Mouse (Mus musculus) heart, postnatal 0 days (tissue): Measurements from ENCODE around the gene Agpat2. TPM values are rescaled to one million over a fixed set of nuclear protein-coding genes. Genes with fewer than 3 reads are reported as not detected.

Experiments
- ATAC-seq: fragments of 200-750 bp; cut with Nextera tagmentation; 2 replicates; pipeline ENCODE4 v1.8.0; 2017; ENCODE audit warnings: low read depth, moderate number of reproducible peaks, moderate library complexity; ENCODE audit not compliant: insufficient read depth
- DNase-seq: peaks from one replicate; pipeline ENCODE4 v3.0.0-alpha.2; 2016; ENCODE audit warnings: low spot score
- H3K27ac ChIP-seq: fragments of 300-500 bp; sonication (generic); 2 replicates; pipeline ENCODE4 v1.5.1; 2014; ENCODE audit warnings: low read depth, mild to moderate bottlenecking
- H3K27me3 ChIP-seq: fragments of 300-500 bp; sonication (generic); 2 replicates; pipeline ENCODE4 v1.6.1; 2014; ENCODE audit warnings: low read length, mixed read lengths; ENCODE audit not compliant: control insufficient read depth, insufficient read depth
- H3K36me3 ChIP-seq: fragments of 300-500 bp; sonication (generic); replicated peaks from 2 replicates; pipeline ENCODE4 v1.6.1; 2014; ENCODE audit warnings: low read length, mixed read lengths; ENCODE audit not compliant: control insufficient read depth, insufficient read depth
- H3K4me1 ChIP-seq: fragments of 300-500 bp; sonication (generic); 2 replicates; pipeline ENCODE4 v1.6.1; 2014; ENCODE audit warnings: antibody characterized with exemption; ENCODE audit not compliant: control insufficient read depth, insufficient read depth
- H3K4me2 ChIP-seq: fragments of 300-500 bp; sonication (generic); 2 replicates; pipeline ENCODE4 v1.6.1; 2014; ENCODE audit warnings: low read depth, mild to moderate bottlenecking, low read length, moderate library complexity
- H3K4me3 ChIP-seq: fragments of 300-500 bp; sonication (generic); 2 replicates; pipeline ENCODE4 v1.5.1; 2014; ENCODE audit warnings: low read depth, low read length
- H3K9ac ChIP-seq: fragments of 300-500 bp; sonication (generic); replicated peaks from 2 replicates; pipeline ENCODE4 v1.6.1; 2014; ENCODE audit warnings: low read depth, low read length, mixed read lengths
- H3K9me3 ChIP-seq: fragments of 300-500 bp; sonication (generic); replicated peaks from 2 replicates; pipeline ENCODE4 v1.6.1; 2016; ENCODE audit warnings: low read length; ENCODE audit not compliant: control insufficient read depth
- CTCF ChIP-seq: IDR thresholded peaks from 2 replicates; pipeline ENCODE4 v1.5.1; 2016; ENCODE audit warnings: antibody characterized with exemption, control low read depth, low read depth
- EP300 ChIP-seq: IDR thresholded peaks from 2 replicates; pipeline ENCODE4 v1.6.1; 2016; ENCODE audit warnings: antibody characterized with exemption, low read depth
- WGBS: fragments of 180-500 bp; shearing (Covaris S2); extraction: QIAGEN DNeasy Blood & Tissue Kit; methylation state at CpG from one replicate; pipeline ENCODE4 v1.1.7; 2014; 5-methylcytosine and 5-hydroxymethylcytosine counted together
- polyA plus RNA-seq: library from polyadenylated mRNA; unstranded; fragments of >200 nt; fragmentation: Nextera tagmentation; extraction: Ambion mirVana; gene quantifications from 2 replicates; pipeline ENCODE4 v1.2.1, GENCODE M21; 2015
- total RNA-seq: library from RNA; depleted of rRNA; stranded (reverse); fragments of >200 nt; gene quantifications from 2 replicates; pipeline ENCODE4 v1.2.3, GENCODE M21; 2014; ENCODE audit warnings: low replicate concordance

Agpat2 gene
- total and polyA plus RNA-seq, 2 experiments from 2014 or later: 24.1 to 41.0 TPM

- Histone ChIP-seq H3K4me2 (peak overlapping the region; percentile 34), H3K4me3 (peak overlapping the region; percentile 1; the same call in 1 of the 2 replicates), H3K4me1 (peaks cover 38% of the 10 kb centered on the region), H3K27ac (peak overlapping the region; percentile 92), H3K27me3 (no peaks in the 10 kb centered on the region), H3K36me3 (no peaks in the 10 kb centered on the region), H3K9ac (no peak overlapping the region), H3K9me3 (no peaks in the 10 kb centered on the region)
- peak; percentile 99 for TF ChIP-seq EP300
- TF ChIP-seq CTCF: no peak
- WGBS: 50% methylated on average over 6 of the region's 6 CpGs
- peak; percentile 88 for DNase-seq
- ATAC-seq: peak; percentile 62
Observed at GRCm38 (mm10) chr2:26578369-26578768, 25.8 kb downstream of the Agpat2 start.

- Histone ChIP-seq H3K27me3 (no peaks in the 10 kb centered on the region), H3K36me3 (no peaks in the 10 kb centered on the region), H3K4me2 (no peak overlapping the region), H3K9ac (no peak overlapping the region), H3K27ac (peak overlapping the region; percentile 90), H3K9me3 (no peaks in the 10 kb centered on the region), H3K4me1 (peaks cover 42% of the 10 kb centered on the region), H3K4me3 (no peak overlapping the region)
- no peak for ATAC-seq
- TF ChIP-seq EP300 (no peak), CTCF (no peak)
- WGBS: 58% methylated on average over 4 of the region's 4 CpGs
- no peak for DNase-seq
Observed at GRCm38 (mm10) chr2:26576462-26576861, 27.8 kb downstream of the Agpat2 start.

GRCm38 (mm10) chr2:26575865-26576264, 28.4 kb downstream of the Agpat2 start:
- TF ChIP-seq EP300: peak; percentile 96
- TF ChIP-seq CTCF: no peak
- 40% methylated on average over 4 of the region's 4 CpGs for WGBS
- Histone ChIP-seq H3K9me3 (no peaks in the 10 kb centered on the region), H3K27me3 (no peaks in the 10 kb centered on the region), H3K4me3 (no peak overlapping the region), H3K36me3 (no peaks in the 10 kb centered on the region), H3K27ac (peak overlapping the region; percentile 90), H3K4me1 (peaks cover 42% of the 10 kb centered on the region), H3K9ac (no peak overlapping the region), H3K4me2 (no peak overlapping the region)
- ATAC-seq (peak; percentile 19; the same call in 1 of the 2 replicates), DNase-seq (peak; percentile 59)

- TF ChIP-seq CTCF: no peak
- TF ChIP-seq EP300: no peak
- H3K27ac ChIP-seq: peak overlapping the region; percentile 90
- H3K36me3 ChIP-seq: no peaks in the 10 kb centered on the region
- DNase-seq (no peak), ATAC-seq (no peak)
- no peaks in the 10 kb centered on the region for H3K27me3 ChIP-seq
- peaks cover 42% of the 10 kb centered on the region for H3K4me1 ChIP-seq
- H3K4me3 ChIP-seq: no peak overlapping the region
- no peak overlapping the region for H3K4me2 ChIP-seq
- no peaks in the 10 kb centered on the region for H3K9me3 ChIP-seq
- no peak overlapping the region for H3K9ac ChIP-seq
- 70% methylated on average over 1 of the region's 1 CpGs for WGBS
Observed at GRCm38 (mm10) chr2:26575378-26575777, 28.8 kb downstream of the Agpat2 start.

DNA sequence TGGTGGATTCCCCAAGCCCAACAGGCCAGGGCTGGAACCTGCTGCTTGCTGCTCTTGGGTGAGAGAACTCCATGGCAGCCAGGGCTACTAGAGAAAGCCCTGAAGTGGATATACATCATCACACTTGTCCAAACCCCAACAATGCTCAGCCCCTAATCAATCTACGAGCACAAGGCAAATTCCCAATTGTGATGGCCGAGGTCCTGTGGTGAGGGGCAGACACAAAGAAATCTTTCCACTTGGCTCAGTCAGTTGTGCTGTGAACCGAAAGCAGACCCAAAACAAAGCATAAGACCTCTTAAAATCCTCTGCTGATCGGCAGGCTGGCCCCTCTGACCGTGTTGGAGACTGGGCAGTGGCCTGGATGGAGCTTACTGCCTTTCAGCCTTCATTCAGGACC, 29.4 kb downstream of the Agpat2 start:
- peak overlapping the region; percentile 90 for H3K27ac ChIP-seq
- no peaks in the 10 kb centered on the region for H3K27me3 ChIP-seq

GRCm38 (mm10) chr2:26573807-26574206, 30.4 kb downstream of the Agpat2 start:
- 0 out of 2 replicates have a peak, but pooled peaks have one; percentile 11 for TF ChIP-seq EP300
- TF ChIP-seq CTCF: no peak
- DNase-seq (no peak), ATAC-seq (no peak)
- Histone ChIP-seq H3K36me3 (no peaks in the 10 kb centered on the region), H3K4me2 (peak overlapping the region; percentile 35), H3K27ac (peak overlapping the region; percentile 90), H3K27me3 (no peaks in the 10 kb centered on the region), H3K4me3 (no peak overlapping the region), H3K4me1 (peaks cover 42% of the 10 kb centered on the region), H3K9me3 (no peaks in the 10 kb centered on the region), H3K9ac (no peak overlapping the region)
- 7% methylated on average over 5 of the region's 5 CpGs for WGBS

More for the DNA sequence above, 29.4 kb downstream of the Agpat2 start:
- no peak overlapping the region for H3K9ac ChIP-seq
- ATAC-seq (no peak), DNase-seq (no peak)
- no peak overlapping the region for H3K4me2 ChIP-seq
- TF ChIP-seq EP300 (no peak), CTCF (no peak)
- no peaks in the 10 kb centered on the region for H3K36me3 ChIP-seq
- H3K4me3 ChIP-seq: no peak overlapping the region
- peaks cover 42% of the 10 kb centered on the region for H3K4me1 ChIP-seq
- WGBS: 65% methylated on average over 5 of the region's 5 CpGs
- no peaks in the 10 kb centered on the region for H3K9me3 ChIP-seq
